Mouse (Mus musculus) T-cell, adult 2 months (primary cell): ENCODE measurements around the gene Itgal.
"Not testable (repeated sequence)": the region's sequence is repeated elsewhere in the genome, so short reads cannot be mapped to it uniquely, and the experiment has no call there.

Experiments
- DNase-seq: peaks from one replicate; pipeline ENCODE4 v3.0.0; 2022; ENCODE audit warnings: low spot score

Itgal gene

DNA sequence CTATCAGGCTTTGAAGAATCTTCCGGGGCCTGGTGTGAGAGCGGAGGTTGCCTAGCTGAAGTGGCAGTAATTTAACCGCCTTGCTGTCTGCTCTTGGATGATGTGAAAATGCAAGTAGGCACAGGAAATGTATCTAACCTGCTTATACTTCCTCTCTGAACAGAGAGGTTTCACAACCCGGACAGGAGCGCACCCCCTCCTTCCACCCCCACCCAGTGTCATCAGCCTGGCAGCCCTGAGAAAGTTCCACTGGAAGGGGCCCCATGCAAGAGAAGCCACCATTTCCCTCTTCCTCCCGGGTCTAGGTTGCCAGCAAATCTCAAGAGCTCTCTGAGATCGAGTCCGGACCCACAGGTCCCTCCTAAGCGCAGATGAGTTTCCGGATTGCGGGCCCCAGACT is at the start of gene Itgal:
Gene Itgal (plus strand): TSS at position 163 of the 400 bp plus-strand sequence.
- peak; percentile 80 for DNase-seq

DNA sequence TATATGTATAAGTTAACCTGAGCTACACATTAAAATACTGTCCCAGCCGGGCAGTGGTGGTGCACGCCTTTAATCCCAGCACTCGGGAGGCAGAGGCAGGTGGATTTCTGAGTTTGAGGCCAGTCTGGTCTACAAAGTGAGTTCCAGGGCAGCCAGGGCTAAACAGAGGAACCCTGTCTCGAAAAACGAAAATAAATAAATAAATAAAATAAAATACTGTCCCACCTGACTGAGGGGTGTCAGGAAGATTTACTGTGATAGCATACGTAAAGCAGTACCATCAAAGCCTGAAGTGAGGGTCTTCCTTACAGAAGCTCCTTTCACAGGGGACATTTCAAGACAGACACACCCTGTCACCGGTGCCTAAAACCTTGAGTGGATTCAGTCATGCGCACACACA is 45.5 kb upstream of the Itgal start:
- DNase-seq: not testable (repeated sequence)

DNA sequence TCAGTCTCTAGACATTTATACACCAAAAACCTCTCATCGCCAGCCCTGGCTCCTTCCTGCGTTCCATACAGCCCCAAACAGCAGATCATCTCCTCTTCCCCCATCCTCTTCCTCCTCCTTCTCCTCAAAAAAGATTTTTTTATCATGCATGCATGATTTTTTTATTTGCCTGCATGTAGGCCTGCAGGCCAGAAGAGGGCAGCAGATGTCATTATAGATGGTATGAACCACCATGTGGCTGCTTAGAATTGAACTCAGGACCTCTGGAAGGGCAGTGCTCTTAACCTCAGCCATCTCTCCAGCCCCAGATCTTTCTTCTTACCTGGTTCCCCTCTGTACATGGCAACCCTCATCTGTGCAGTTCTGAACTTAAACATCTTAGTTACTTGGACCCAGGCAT is 43.6 kb upstream of the Itgal start:
- DNase-seq: peak; percentile 42

DNA sequence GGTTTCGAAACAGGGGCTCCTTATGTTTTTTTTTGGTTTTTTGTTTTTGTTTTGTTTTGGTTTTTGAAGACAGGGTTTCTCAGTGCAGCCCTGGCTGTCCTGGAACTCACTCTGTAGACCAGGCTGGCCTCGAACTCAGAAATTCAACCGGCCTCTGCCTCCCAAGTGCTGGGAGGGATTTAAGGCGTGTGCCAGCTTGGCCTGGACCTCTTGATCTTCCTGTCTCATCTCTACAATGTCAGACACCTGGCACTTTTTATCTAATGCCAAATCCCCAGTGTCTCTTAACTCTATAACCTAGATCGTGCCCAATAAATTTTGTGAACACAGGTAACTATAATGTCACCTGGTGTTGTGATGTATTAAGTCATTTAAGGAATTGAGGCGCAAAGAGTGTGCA is 42.7 kb upstream of the Itgal start:
- DNase-seq: no peak

DNA sequence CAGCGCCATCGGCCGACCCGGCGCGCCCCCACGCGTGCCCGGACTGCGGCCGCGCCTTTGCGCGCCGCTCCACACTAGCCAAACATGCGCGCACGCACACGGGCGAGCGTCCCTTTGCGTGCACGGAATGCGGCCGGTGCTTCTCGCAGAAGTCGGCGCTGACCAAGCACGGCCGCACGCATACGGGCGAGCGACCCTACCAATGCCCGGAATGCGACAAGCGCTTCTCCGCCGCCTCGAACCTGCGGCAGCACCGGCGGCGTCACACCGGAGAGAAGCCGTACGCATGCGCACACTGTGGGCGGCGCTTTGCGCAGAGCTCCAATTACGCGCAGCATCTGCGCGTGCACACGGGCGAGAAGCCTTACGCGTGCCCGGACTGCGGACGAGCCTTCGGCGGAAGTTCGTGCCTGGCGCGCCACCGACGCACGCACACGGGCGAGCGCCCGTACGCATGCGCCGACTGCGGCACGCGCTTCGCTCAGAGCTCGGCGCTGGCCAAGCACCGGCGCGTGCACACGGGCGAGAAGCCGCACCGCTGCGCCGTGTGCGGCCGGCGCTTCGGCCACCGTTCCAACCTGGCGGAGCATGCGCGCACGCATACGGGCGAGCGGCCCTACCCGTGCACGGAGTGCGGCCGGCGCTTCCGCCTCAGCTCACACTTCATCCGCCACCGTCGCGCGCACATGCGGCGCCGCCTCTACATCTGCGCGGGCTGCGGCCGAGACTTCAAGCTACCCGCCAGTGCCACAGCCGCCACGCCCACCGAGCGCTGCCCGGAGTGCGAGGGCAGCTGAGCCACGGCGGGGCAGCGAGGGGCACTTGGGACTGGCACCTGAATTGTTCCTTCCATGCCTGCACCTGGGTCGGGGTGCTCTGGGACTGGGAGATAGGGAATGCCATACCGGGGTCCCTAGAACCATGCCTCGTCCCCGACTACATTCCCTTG is 42.0 kb upstream of the Itgal start:
- DNase-seq: peak; percentile 95

DNA sequence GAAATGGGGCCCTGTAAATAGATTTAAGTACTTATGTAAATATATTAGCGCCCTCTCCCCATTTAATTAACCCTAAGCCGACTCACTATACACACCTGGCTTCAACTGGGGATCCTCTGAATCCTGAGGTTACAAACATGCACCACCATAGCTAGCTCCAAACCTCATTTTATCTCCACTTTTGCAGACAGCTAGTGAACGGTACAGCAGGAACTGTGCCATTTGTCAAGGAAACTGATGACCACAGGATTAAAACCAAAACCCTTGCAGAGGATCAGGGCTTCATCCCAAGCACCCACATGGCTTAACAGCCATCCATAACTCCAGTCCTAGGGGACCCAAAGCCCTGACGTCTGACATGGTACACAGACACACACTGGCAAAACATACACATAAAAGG is 41.1 kb upstream of the Itgal start:
- DNase-seq: no peak

DNA sequence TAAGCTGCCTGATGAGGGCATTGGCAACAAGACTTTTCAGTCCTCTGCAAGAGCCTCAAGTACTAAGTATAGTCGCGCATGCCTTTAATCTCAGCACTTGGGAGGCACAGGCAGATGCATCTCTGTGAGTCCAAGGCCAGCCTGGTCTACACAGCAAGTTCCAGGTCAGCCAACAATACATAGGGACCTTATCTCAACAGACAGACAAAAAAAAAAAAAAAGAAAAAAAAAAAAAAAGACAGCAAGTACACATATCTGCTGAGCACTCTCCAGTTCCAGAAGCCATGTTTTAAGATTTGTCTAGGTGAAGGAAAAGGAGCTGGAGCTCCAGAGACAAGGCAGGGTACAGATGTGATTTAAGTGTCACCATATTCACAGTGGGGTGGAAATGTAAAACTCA is 40.1 kb upstream of the Itgal start:
- no peak for DNase-seq

DNA sequence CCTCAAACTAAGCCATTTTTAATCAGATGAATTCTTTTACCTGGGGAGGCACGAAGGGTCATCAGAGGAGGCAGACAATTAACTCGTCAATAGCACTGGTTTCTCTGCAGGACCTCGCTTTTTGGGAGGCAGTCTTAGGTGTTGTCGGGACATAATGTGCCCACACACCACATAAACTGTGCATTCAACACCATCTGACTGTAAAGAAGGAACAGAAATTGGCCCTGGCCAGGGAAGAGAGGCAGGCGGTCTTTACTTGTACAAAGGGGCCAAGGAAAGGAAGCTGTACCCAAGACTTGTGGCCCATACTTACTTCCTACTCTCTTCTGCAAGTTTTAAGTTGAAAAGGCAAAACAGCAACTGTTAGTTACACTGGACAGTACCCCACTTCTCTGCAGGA is 39.5 kb upstream of the Itgal start:
- no peak for DNase-seq

DNA sequence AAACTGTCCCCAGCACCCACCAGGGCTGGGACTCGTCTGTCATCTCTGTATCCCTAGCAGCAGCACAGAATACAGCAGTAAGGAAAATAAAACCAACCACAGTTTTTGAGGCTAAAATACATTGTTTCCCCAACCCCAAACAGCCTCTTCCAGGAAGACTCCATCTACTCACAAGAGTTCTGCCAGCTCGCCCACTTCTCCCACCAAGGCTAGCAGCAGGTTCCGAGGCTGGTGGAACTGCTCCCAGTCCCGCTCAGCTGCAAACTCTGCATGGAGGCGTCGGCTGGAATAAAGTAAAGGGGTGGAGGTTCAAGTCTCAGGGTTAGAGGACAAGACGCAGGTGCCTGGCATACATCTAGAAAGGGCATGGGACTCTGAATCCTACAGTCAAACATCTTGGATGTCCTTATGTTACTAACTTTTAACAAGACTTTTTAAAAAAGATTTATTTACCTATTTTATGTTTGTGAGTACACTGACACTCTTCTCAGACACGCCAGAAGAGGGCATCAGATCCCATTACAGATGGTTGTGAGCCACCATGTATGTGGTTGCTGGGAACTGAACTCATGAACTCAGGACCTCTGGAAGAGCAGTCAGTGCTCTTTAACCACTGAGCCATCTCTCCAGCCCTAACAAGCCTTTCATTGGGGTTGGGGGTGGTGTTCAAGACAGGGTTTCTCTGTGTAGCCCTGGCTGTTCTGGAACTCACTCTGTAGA is 36.7 kb upstream of the Itgal start:
- no peak for DNase-seq

DNA sequence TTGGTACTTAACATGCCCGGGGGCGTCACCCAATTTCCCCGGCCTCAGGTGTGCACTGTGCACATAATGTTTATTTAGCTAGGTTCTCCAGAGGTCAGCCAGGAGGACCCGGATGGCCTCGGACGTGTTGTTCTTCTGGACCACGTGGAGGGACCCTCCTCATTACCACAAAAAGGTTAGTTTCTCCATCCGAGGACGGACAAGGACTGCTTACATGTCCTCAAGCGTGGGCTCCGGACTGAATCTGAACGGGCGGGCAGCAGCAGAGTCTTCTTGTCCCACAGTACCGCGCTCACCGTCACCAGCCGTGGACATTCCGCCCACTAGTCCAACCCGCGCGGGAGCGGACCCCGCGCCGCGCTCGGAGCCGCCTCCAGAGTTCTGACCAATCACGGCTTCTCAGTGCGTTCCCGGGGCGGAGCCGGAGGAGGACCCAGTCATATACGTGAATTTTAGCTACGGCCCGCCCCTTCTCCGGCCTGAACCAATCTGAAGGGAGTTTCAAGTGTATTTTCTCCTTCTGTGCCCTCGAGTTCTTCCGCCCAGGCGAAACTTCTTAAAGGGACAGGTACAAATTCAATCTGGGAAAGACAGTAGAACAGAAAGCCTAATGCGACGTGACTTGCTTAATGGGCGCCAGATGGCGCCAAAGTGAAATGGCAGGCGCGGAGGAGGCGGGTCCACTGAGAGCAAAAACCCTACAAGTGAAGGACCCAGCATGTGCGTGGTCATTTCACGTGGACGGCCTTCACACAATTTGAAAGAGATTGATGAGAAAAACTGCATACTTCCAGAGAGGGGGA is 35.5 kb upstream of the Itgal start, which contains the start of gene Dctpp1:
Gene Dctpp1 (minus strand): TSS at position 401 of the 803 bp plus-strand sequence.
- DNase-seq: peak; percentile 97

DNA sequence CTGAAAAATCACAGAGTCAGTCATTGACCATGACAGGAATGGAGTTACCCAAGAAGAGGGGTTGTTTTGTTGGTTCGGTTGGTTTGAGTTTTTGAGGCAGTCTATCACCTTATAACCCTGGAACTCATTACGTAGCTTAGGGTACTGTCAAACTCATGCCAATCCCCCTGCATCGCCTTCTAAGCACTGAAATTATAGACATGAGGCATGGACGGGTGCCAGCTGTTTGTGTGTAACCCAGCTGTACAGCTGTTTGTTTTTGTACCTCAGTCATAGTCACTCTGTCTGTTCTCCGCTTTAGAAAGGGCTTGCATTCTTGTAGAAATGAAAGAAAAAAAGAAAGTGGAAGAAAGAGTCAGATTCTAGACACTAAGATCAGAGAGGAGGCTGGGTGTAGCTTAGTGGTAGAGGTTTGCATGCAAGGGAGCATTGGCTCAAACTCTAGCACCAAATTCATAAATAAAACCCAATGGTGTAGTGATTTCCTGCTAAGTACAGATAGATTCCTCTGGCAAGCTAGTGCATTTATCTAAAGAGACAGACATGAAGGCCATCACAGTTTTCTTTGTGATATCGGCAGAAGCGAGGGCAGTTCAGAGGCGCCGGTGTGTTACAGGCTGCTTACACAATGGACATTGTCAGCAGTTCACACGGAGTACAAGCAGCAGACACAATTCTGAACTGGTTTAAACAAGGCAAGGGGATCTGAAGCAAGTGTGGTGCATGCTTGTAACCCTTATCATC is 33.7 kb upstream of the Itgal start:
- no peak for DNase-seq

DNA sequence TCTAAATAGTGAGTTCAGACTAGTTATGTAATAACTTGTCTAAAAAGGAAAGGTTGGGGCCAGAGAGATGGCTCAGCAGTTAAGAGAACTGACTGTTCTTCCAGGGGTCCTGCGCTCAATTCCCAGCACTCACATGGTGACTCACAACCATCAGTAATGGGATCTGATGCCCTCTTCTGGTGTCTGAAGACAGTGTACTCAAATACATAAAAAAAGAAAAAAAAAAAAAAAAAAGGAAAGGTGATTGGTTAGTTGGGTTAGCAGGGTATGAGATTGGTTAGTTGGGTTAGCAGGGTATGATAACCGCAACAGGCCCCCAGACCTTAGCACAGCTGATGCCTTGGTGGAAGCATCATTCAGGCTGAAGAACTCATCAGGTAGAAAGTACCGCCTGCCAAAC is 32.5 kb upstream of the Itgal start:
- DNase-seq: no peak

DNA sequence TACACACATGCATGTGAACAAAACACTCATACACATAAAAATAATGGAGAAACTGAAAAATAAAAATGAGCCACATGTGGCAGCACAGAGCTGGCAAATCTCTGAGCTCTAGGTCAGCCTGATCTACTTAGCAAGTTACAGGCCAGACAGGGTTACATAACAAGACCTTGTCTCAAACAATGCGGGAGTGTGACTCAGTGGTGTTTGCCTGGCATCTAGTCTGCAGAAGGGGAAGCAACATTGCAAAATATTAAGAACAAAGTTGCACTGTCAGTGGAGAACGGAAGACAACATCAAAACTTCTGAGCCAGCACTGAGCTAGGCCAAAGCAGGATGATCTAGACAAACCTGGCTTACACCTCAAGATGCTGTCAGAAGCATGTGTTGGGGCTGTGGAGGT is 25.8 kb upstream of the Itgal start:
- no peak for DNase-seq

DNA sequence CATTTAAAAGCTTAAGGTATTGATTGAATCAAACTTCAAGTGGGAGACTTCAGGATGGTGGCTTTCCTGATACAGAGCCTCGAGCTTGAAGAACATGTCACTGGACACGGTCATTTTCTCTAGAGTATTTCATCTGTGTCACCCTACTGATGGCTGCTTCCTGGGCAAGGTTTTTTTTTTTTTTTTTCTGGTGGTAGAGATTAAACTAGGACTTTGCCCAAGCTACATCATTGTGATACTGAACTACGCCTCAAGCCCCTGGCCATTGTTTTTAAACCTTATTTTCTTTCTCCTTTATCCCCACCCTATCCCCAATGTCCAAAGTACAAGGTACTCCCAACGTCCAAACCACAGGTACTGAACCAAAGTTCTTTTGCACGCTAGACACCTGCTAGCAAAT is 25.4 kb upstream of the Itgal start:
- no peak for DNase-seq

DNA sequence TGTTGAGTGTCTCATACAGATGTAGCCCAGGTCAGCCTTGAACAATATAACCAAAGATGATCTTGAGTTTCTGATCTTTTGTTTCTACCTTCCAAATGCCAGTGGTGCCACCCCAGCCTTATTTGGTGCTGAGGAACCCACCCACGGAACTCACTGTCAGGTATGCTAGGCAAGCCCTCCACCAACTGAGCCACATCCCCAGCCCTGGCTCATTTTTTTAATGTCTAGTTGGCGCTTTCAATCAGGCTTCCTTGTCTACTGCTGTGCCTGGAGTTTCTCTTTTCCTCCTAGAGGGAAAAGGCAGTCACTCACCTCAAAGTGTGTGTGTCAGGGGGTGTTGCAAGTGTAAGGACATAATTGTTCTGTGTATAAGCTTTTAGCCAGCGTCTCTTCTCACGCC is 25.0 kb upstream of the Itgal start:
- DNase-seq: no peak

DNA sequence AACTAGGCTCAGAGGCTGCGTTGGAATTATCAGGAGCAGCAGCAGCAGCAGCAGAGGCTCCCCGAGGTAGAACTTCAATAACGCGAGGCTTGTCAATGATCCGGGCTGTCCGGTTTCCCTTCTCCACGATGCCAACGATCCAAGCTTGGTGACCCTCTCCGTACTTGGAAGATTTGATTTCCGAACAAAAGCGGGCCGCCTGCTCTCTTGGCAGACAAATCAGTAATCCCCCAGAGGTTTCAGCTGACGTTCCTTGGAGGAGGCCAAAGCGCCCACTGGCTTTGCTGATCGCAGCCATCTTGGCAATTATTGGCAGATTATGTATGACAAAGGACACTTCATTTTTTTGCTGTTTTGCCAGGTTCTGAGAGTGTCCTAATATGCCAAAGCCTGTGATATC is 23.5 kb upstream of the Itgal start:
- DNase-seq: no peak

DNA sequence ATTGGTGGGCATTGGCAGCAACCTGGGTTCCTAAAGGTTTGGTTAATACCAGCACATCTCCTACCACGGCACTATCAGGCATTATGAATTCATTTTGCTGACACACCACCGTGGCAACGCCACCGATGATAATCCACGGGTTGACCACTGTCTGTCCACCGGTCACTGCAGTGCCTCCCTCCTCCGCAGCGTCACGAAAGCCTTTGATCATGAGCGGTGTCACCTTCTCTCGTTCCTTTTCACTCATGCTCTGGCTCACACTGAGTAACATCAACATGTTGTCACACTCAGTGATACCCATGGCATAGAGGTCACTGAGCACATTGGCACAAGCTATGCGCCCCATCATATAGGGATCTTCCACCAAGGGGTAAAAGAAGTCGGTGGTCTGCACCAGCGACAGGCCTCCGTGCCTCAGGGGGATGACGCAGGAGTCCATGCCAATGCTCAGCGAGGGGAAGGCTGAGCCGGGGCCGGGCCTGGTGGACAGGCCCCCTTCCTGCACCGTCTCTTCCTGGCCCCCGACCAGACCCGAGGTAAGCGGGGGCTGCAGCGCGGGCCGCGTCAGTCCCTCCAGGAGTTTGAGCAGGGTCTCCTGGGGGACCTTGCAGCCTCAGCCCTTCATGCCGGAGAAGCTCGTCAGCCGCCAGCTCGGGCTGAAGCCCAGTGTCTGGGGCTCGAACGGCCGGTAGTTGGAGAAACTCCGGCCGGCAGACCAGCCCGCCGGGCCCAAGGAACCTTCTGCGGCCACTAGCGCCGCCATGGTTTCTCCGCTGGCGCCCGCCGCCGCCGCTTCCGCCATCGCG is 22.7 kb upstream of the Itgal start:
- no peak for DNase-seq

DNA sequence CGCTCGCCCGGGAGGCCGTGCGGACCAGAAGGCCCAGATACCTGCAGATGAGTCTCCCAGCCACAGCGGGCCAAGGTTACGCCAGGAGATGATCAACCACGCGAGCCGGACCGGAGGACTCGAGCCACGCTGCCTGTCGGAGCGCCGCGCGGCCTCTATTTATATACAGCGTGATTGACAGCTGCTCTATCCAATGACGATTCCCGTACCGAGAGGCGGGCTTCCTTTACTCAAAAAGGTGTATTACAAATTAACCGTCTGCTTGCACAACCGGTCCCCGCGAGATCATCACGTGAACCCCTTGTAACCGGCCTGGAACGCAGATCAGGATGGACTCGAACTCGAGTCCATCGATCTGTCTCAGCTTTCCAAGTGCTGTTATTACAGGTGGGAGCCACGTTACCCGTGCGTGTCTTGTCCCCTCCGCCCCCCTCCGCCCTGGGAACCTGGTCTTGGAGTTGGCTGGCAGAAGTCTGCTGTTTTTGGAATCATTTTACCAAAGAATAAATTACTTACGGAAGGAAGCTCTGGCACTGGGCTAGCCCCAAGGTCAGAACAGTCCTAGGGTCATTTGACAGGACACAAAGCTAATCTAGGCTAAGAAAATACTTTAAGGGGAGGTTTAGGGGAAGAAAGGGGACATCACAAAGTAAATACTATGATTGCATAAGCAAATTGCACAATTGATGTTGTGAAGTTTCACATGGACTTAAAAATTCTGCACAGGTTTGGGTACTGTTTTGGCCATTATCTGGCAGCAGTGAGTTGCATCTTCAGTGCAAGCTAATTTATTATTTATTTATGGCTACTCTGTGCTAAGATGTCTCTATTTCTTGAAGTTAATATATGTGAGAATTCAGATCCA is 21.9 kb upstream of the Itgal start, which contains the start of gene Sephs2:
Gene Sephs2 (minus strand): TSS at position 131 of the 865 bp plus-strand sequence.
- peak; percentile 89 for DNase-seq

DNA sequence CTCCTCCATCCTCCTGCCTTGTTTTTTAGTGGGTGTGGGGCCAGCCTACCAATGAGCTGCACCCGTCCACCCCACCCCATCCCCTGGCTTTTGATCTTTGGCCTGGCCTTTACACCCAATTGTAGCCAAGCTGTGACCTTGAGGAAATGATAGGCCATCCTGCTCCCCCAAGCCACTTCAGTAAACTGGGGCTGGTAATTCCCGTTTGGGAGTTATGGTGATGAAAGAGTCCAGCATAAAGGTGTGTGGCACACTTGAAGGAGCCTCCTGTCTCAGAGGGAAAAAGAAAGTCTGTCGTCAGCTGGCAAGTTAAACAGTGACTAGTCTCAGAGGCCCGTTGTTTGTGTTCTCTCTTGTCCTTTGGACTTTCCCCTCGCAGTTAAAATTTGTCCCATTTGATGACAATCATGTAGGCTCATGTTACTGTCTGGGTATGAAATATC is 19.5 kb upstream of the Itgal start:
- DNase-seq: no peak

DNA sequence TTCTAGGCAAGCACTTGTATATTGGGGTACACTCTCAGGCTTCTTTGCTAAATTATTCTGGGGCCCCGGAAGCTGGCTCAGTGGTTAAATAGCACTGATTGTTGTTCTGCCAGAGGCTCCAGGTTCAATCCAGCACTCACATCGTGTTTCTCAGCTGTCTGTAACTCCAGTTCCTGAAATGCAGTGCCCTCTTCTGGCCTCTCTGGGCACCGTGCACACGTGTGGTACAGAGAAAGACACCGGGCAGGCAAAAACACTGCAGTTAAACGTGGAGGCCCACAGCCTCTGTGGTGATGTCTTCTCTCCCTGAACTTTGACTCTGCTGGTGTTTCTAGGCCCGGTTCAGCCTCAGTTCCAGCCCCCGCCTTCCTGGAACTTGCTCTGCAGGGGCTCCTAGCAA is 17.7 kb upstream of the Itgal start:
- peak; percentile 75 for DNase-seq
